Mouse (Mus musculus) cortical plate, adult 2 months (tissue): ENCODE measurements around the gene Herc2. TPM values are rescaled to one million over a fixed set of nuclear protein-coding genes. Genes with fewer than 3 reads are reported as not detected.
"Not testable (repeated sequence)": the region's sequence is repeated elsewhere in the genome, so short reads cannot be mapped to it uniquely, and the experiment has no call there.

ENCODE experiments used
- H3K27ac ChIP-seq: fragments of 200-500 bp; 2 replicates; pipeline ENCODE4 v1.5.1; 2012; ENCODE audit warnings: low read length, control low read depth, inconsistent platforms; ENCODE audit not compliant: insufficient read depth
- H3K4me1 ChIP-seq: fragments of 200-500 bp; 2 replicates; pipeline ENCODE4 v1.6.1; 2011; ENCODE audit warnings: low read length; ENCODE audit not compliant: control insufficient read depth, insufficient read depth
- H3K4me3 ChIP-seq: fragments of 200-500 bp; 2 replicates; pipeline ENCODE4 v1.5.1; 2011; ENCODE audit warnings: mild to moderate bottlenecking, low read length, control low read depth; ENCODE audit not compliant: insufficient read depth
- CTCF ChIP-seq: fragments of 200-500 bp; IDR thresholded peaks from 2 replicates; pipeline ENCODE4 v1.5.1; 2011; ENCODE audit warnings: mild to moderate bottlenecking, control low read depth, low read length; ENCODE audit not compliant: insufficient read depth; ENCODE audit errors: extremely low read depth
- POLR2A ChIP-seq: fragments of 200-500 bp; IDR thresholded peaks from 2 replicates; pipeline ENCODE4 v1.6.1; 2011; ENCODE audit warnings: mild to moderate bottlenecking, low read length, control low read depth; ENCODE audit not compliant: insufficient read depth; ENCODE audit errors: extremely low read depth
- polyA plus RNA-seq: library from polyadenylated mRNA; depleted of rRNA; stranded (reverse); fragments of >200 nt; gene quantifications from 2 replicates; pipeline ENCODE4 v1.2.3, GENCODE M21; 2012; rRNA removed

Gene Herc2
- polyA plus RNA-seq = 51.7 and 60.1 TPM in 2 replicates

DNA sequence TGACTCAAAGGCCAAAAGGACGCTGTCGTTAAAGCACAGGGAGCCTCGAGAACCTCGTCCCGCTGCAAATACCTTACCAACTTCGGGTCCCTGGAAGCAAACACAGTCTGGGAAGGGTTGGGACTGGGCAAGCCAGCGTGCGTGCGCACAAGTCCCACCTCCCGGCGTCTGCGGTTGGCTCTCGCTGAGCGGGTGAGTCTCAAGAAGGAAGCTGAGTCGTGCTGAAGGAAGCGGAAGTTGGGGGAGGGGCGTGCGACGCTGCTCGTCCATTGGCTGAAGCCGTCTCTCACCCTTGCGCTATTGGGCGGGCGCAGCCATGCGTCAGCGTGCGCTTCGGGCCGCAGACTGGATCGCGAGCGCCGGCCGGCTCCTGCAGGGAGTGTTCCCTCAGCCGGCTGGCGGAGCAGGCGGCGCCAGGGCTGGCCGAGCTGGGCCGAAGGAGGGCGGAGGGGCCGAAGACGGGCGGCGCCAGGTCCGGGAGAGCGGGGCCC is at the start of gene Herc2:
Gene Herc2 (plus strand): TSS at position 366 of the 491 bp plus-strand sequence.
- peak within 1 kb of the TSS; percentile 78 for H3K4me3 ChIP-seq
- peak within 1 kb of the TSS; percentile 14 for H3K27ac ChIP-seq
- peaks cover 6% of the 10 kb centered on the region; the same call in 1 of the 2 replicates for H3K4me1 ChIP-seq
- TF ChIP-seq CTCF = no peak
- peak; percentile 84 for TF ChIP-seq POLR2A

DNA sequence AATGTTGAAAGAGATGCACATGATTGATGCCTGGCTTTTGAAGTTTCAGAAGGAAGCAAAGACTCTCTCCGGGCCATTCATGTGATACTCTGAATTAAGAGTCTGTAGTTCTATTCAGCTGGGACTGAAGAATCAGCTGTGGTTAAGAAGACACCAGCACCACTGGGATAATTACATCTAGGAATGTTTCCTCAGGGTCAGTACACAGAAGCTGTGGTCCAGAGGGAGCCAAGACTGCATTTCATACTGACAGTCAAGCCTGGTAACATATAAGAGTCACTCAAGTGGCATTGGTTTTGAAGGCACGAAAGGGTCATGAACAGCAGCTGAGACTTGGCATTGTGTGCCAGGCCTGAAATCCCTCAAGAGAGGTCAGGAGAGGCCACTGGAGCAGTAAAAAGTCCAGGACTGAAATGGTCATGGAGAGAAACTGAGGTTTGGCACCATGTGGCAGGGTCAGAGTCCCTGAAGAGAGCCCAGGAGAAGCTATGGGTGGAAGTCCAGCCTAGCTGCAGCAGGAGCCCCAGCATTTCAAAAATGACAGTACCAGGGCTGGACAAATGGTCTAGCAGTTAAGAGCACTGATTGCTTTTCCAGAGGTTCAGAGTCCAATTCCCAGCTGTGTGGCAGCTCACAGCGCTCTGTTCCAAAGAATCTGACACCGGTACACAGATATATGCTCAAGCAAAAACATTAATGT is 39.5 kb upstream of the Herc2 start:
- H3K4me1 ChIP-seq = peaks cover 6% of the 10 kb centered on the region
- no peak overlapping the region for H3K4me3 ChIP-seq
- 0 out of 2 replicates have a peak overlapping the region, but pooled peaks have one; percentile 29 for H3K27ac ChIP-seq
- TF ChIP-seq CTCF (no peak), POLR2A (no peak)

GRCm38 (mm10) chr7:56011018-56011333 is 39.0 kb upstream of the Herc2 start:
- no peak for TF ChIP-seq CTCF
- TF ChIP-seq POLR2A = no peak
- Histone ChIP-seq H3K4me3 (no peak overlapping the region), H3K4me1 (peaks cover 6% of the 10 kb centered on the region), H3K27ac (no peak overlapping the region)

DNA sequence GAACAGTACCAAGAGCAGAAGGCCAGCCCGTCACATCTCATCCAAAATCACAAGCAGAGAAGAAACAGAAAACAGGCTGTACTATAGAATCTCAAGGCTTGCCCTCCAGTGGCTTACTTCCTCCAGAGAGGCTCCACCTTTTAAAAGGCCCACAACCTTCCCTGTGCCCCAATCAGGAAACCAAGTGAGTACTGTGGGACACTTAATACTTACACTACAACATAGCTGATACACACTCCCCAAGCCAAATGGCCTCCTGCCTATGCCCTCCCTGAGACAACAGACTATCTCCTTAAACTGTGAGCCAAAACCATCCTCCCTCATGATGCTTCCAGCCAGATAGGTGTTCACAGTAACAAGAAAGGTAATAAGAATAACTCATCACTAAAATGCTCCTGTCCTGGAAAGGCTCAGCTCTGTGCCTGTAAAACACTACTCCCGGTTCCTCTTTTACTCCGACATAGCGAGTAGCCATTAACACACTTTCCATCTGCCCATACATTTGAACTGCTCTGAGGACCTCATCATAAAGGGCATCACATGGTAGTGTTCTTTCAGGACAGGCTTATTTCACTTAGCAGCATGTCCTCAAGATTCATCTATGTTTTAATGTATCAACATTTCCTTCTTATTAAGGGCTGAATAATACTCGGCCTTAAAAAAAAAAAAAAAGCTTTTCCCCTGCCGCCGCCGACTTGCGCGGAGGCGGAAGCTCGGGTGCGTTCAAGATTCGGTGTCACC is 36.6 kb upstream of the Herc2 start:
- no peak overlapping the region for H3K27ac ChIP-seq
- H3K4me1 ChIP-seq = peaks cover 6% of the 10 kb centered on the region
- H3K4me3 ChIP-seq = no peak overlapping the region
- TF ChIP-seq CTCF (no peak), POLR2A (no peak)

DNA sequence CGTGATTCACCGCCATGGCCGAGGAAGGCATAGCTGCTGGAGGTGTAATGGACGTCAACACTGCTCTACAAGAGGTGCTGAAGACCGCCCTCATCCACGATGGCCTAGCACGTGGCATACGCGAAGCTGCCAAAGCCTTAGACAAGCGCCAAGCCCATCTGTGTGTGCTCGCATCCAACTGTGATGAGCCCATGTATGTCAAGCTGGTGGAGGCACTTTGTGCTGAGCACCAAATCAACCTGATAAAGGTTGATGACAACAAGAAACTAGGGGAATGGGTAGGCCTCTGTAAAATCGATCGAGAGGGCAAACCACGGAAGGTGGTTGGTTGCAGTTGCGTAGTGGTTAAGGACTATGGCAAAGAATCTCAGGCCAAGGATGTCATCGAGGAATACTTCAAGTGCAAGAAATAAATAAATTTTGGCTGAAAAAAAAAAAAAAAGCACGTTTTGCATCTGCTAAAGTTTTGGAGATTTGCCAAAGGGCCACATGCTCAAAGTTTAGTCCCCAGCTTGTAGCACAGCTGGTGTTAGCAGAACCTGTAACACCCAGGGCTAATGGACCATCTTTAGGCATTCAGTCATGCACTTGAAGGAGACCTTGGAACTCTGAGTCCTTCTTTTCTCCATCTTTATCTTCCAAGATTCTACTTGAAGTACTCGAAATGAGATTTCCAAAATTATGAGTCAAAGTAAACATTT is 35.8 kb upstream of the Herc2 start:
- H3K4me1 ChIP-seq, H3K27ac ChIP-seq, H3K4me3 ChIP-seq: not testable (repeated sequence)

DNA sequence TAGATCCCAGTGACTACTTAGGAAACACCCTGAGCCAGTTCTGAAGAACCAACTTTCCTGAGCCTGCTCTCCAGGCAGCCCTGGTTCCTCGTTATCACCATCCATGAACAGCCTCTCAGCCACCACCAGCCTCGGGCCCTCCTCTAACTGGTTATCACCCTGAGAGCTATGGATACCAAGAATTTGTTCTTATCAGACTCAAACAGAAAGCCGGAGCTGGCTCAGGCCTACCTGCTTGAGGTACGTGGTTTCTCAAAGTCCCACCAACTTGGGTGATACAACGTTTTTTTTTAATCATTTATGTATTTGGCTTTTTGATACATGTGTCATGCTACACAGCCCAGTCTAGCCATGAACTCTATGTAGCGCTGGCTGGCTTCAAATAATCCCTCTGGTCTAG is 34.8 kb upstream of the Herc2 start:
- no peak overlapping the region; the same call in 1 of the 2 replicates for H3K27ac ChIP-seq
- peaks cover 6% of the 10 kb centered on the region for H3K4me1 ChIP-seq
- TF ChIP-seq CTCF (no peak), POLR2A (no peak)
- no peak overlapping the region for H3K4me3 ChIP-seq

DNA sequence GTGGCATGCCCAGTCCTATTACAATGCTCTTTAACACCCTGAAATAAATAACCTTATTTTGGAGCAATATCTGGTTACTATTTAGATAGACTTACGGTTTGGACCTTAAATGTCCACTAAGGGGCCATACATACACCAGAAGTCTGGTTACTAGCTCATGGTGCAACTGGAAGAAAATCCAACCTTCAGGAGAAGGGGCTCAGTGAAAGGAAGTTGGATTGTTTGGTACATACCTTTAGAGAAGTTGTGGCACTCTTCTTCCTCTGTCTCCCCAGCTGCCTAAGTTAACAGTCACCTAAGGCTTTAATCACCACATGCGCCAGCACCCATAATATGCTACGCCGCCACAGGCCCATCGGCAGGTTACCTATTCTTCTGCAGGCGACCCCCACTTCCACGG is 34.2 kb upstream of the Herc2 start:
- TF ChIP-seq POLR2A (no peak), CTCF (no peak)
- Histone ChIP-seq H3K4me3 (no peak overlapping the region), H3K27ac (no peak overlapping the region), H3K4me1 (peaks cover 4% of the 10 kb centered on the region; the same call in 1 of the 2 replicates)

GRCm38 (mm10) chr7:56017761-56018160 is 32.2 kb upstream of the Herc2 start:
- Histone ChIP-seq H3K4me1 (peaks cover 4% of the 10 kb centered on the region; the same call in 1 of the 2 replicates), H3K4me3 (peak overlapping the region; percentile 16; the same call in 1 of the 2 replicates), H3K27ac (no peak overlapping the region)
- TF ChIP-seq CTCF (no peak), POLR2A (no peak)

- H3K4me1 ChIP-seq = peaks cover 4% of the 10 kb centered on the region; the same call in 1 of the 2 replicates
- TF ChIP-seq CTCF (no peak), POLR2A (no peak)
- no peak overlapping the region for H3K27ac ChIP-seq
- peak overlapping the region; percentile 79 for H3K4me3 ChIP-seq
These were observed 31.5 kb upstream of the Herc2 start for GRCm38 (mm10) chr7:56018446-56018971.
